Mouse (Mus musculus) myocyte (in vitro differentiated cells): ENCODE data around the gene Prox1.

Source experiments
- CEBPB ChIP-seq: IDR thresholded peaks from 2 replicates; pipeline ENCODE4 v1.6.1; 2011; ENCODE audit warnings: mild to moderate bottlenecking, moderate library complexity; ENCODE audit not compliant: poor library complexity, insufficient read depth, severe bottlenecking
- E2F4 ChIP-seq: IDR thresholded peaks from one replicate; pipeline ENCODE4 v1.6.1; 2011; ENCODE audit warnings: mild to moderate bottlenecking, control low read depth, moderate library complexity; ENCODE audit not compliant: insufficient read depth
- MAX ChIP-seq: IDR thresholded peaks from one replicate; pipeline ENCODE4 v1.6.1; 2011; ENCODE audit warnings: low read depth, mild to moderate bottlenecking, control low read depth
- MYOD1 ChIP-seq, 3 experiments: IDR thresholded peaks; one replicate each; pipeline ENCODE4 v1.6.1; 2011; ENCODE audit warnings: control low read depth in 2 of 3, low read depth in 2 of 3, mild to moderate bottlenecking in 2 of 3, moderate library complexity in 1 of 3; ENCODE audit not compliant: insufficient read length in 2 of 3, control insufficient read depth in 1 of 3
- MYOG ChIP-seq, 3 experiments: IDR thresholded peaks; one replicate each; pipeline ENCODE4 v1.6.1; 2011; ENCODE audit warnings: control low read depth in 2 of 3, low read depth in 2 of 3, mild to moderate bottlenecking in 2 of 3; ENCODE audit not compliant: insufficient read length in 2 of 3, control insufficient read depth in 1 of 3, insufficient read depth in 1 of 3
- POLR2A ChIP-seq: IDR thresholded peaks from one replicate; pipeline ENCODE4 v1.6.1; 2011; ENCODE audit warnings: low read depth, mild to moderate bottlenecking, control low read depth, moderate library complexity; ENCODE audit not compliant: insufficient read length
- POLR2AphosphoS2 ChIP-seq: IDR thresholded peaks from one replicate; pipeline ENCODE4 v1.6.1; 2011; ENCODE audit warnings: low read depth, control low read depth; ENCODE audit not compliant: insufficient read length
- REST ChIP-seq: IDR thresholded peaks from one replicate; pipeline ENCODE4 v1.6.1; 2011; ENCODE audit warnings: mild to moderate bottlenecking, control low read depth, moderate library complexity; ENCODE audit not compliant: insufficient read depth, insufficient read length
- SRF ChIP-seq: IDR thresholded peaks from one replicate; pipeline ENCODE4 v1.6.1; 2011; ENCODE audit warnings: low read depth; ENCODE audit not compliant: control insufficient read depth, insufficient read length
- TCF12 ChIP-seq: IDR thresholded peaks from one replicate; pipeline ENCODE4 v1.6.1; 2011; ENCODE audit warnings: mild to moderate bottlenecking, control low read depth; ENCODE audit not compliant: poor library complexity, insufficient read depth, severe bottlenecking
- TCF3 ChIP-seq: IDR thresholded peaks from one replicate; pipeline ENCODE4 v1.6.1; 2011; ENCODE audit warnings: low read depth, control low read depth; ENCODE audit not compliant: insufficient read length
- USF1 ChIP-seq: IDR thresholded peaks from one replicate; pipeline ENCODE4 v1.6.1; 2011; ENCODE audit warnings: low read depth, mild to moderate bottlenecking, control low read depth, moderate library complexity

DNA sequence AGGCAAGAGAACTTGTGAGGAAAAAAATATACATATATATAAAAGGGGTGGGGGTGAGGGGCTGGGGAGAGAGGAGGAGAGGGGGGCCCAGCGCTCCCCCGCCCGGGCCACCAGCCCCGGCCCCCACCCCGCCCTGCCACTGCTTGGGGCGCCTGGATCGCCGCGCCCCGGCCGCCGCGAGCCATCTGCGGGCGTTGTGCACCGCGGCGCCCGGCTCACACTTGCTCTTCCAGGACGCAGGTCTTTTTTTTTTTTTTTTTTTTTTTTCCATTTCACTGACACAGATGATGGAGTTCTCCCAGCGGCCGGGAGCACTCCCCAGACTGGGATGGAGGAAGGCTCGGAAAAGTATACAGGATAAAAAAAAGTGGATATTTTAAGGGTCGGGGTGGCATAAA is 304 bp upstream of the Prox1 start:
- TF ChIP-seq E2F4 (no peak), POLR2A (no peak), USF1 (no peak), TCF12 (no peak), MYOD1 (IDR thresholded peaks at IDR 0.05; ENCODE audit: control insufficient read depth in 1 of 3, insufficient read length in 2 of 3, low read depth in 2 of 3) (no peak), MYOG (IDR thresholded peaks at IDR 0.05; ENCODE audit: control insufficient read depth in 1 of 3, insufficient read depth in 1 of 3, insufficient read length in 2 of 3, low read depth in 2 of 3) (no peak), REST (no peak), CEBPB (no peak), MAX (no peak), POLR2AphosphoS2 (no peak), TCF3 (no peak), SRF (no peak)
